Mouse (Mus musculus): ENCODE results near the gene Nudt3. TPM values are rescaled to one million over a fixed set of nuclear protein-coding genes. Genes with fewer than 3 reads are reported as not detected.
A peak's percentile ranks its signal among the peaks of the same experiment; 100 is the strongest.

The Nudt3 gene
- polyA plus RNA-seq, 1 experiment: 59.8 TPM

DNA sequence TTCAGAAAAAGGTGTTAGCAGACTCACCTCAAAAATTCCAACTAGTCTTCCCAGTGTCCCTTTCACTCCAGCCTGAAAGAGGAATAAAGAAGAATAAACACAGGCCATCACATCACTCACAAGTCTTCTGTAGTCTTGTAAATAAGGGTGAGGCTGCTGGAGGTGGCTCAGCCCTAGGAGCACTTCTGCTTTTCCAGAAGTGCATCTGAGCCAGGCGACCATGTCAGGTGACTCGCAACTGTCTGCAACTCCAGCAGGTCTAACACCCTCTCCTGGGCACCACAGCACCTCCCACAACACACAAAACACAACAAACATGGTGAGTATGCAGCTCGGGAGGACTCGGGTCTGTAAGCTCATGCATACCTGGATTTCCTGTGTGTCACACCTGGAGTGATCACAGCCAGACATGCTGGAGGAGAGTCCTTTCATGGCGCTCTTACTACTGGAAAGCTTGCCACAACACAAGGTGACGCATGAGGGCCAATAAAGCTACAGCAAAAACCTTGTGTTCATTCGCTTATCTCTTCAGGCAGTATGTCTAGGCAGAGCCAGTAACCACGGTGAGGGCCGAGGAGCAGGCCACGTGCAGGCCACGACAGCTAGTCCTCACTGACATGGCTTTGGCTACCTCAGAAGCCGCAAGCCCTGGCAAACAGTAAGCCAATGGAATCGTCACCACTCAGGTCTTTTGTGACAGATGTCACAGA lies 40.0 kb downstream of the Nudt3 start:
- Histone ChIP-seq H3K36me3 (ENCODE audit: control insufficient read depth, insufficient read depth, low read length) (no peaks in the 10 kb centered on the region; the same call in 1 of the 2 replicates), H3K4me1 (ENCODE audit: control insufficient read depth, insufficient read depth, low read length) (peaks cover 4% of the 10 kb centered on the region), H3K27ac (ENCODE audit: control insufficient read depth, insufficient read depth, low read depth, low read length) (no peak overlapping the region), H3K4me3 (ENCODE audit: control insufficient read depth, low read depth, low read length) (no peak overlapping the region), H3K27me3 (ENCODE audit: control insufficient read depth, insufficient read depth, low read length) (no peaks in the 10 kb centered on the region)
- TF ChIP-seq POLR2A (IDR thresholded peaks at IDR 0.05; ENCODE audit: control insufficient read depth, low read depth, low read length) (no peak), CTCF (IDR thresholded peaks at IDR 0.05; ENCODE audit: control insufficient read depth, insufficient read depth, insufficient replicate concordance, low read depth, low read length) (no peak)

DNA sequence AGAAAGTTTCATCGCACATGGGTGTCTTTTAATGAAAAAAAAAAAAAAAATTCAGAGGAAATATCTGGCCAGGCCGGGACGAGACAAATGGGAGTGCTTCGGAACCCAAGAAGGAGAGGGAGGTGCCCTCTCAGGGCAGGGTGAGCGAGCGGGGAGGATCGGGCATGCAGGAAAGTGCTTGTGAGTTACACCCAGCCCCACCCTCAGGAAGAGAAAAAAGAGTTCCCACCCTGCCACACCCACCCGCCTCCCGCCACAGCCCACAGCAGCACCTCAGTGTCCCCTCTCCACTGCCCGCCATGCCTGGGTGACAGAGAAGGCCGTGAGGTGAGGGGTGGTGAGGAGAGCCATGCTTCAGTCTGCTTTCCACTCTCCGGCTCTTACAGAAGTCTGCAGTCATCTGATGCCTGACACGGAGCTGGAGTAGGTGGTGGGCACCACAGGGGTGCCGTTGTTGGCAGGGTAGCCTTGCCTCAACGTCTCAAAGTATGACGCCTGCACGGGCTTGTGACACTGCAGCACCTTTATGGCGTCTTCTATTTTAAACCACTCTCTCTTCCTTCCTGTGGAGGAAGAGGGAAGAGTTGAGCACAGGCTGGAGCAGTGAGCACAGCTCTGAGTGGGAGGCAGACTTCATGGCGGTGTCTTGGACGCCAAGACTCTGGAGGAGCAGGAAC lies 42.8 kb downstream of the Nudt3 start:
- Histone ChIP-seq H3K4me1 (ENCODE audit: control insufficient read depth, insufficient read depth, low read length) (no peaks in the 10 kb centered on the region; the same call in 1 of the 2 replicates), H3K36me3 (ENCODE audit: control insufficient read depth, insufficient read depth, low read length) (no peaks in the 10 kb centered on the region; the same call in none of the 2 replicates), H3K27me3 (ENCODE audit: control insufficient read depth, insufficient read depth, low read length) (no peaks in the 10 kb centered on the region), H3K27ac (ENCODE audit: control insufficient read depth, insufficient read depth, low read depth, low read length) (no peak overlapping the region), H3K4me3 (ENCODE audit: control insufficient read depth, low read depth, low read length) (no peak overlapping the region)
- TF ChIP-seq POLR2A (IDR thresholded peaks at IDR 0.05; ENCODE audit: control insufficient read depth, low read depth, low read length): no peak
- TF ChIP-seq CTCF (IDR thresholded peaks at IDR 0.05; ENCODE audit: control insufficient read depth, insufficient read depth, insufficient replicate concordance, low read depth, low read length): no peak

DNA sequence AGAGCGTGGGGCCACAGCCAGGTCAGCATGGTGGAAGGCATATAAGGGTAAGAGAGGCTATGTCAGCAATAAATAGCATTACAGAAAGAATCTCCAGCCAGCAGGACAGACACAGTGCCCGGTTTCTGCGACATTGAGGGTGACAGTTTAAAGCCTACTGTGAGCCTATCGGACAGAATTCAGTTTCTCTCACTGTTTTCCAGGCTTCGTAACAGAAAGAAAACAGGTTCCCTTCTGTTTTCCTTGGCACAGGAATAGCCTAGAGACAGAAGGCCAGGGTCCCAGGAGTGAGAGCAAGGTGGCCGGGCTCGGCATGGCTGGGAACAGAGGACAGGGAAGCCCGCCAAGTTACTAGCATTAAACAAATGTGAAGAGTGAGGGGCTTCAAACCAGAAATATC lies 43.5 kb downstream of the Nudt3 start:
- Histone ChIP-seq H3K27ac (ENCODE audit: control insufficient read depth, insufficient read depth, low read depth, low read length) (no peak overlapping the region), H3K27me3 (ENCODE audit: control insufficient read depth, insufficient read depth, low read length) (no peaks in the 10 kb centered on the region), H3K4me1 (ENCODE audit: control insufficient read depth, insufficient read depth, low read length) (no peaks in the 10 kb centered on the region; the same call in 1 of the 2 replicates), H3K36me3 (ENCODE audit: control insufficient read depth, insufficient read depth, low read length) (no peaks in the 10 kb centered on the region; the same call in none of the 2 replicates), H3K4me3 (ENCODE audit: control insufficient read depth, low read depth, low read length) (no peak overlapping the region)
- no peak for TF ChIP-seq POLR2A (IDR thresholded peaks at IDR 0.05; ENCODE audit: control insufficient read depth, low read depth, low read length)
- no peak for TF ChIP-seq CTCF (IDR thresholded peaks at IDR 0.05; ENCODE audit: control insufficient read depth, insufficient read depth, insufficient replicate concordance, low read depth, low read length)

DNA sequence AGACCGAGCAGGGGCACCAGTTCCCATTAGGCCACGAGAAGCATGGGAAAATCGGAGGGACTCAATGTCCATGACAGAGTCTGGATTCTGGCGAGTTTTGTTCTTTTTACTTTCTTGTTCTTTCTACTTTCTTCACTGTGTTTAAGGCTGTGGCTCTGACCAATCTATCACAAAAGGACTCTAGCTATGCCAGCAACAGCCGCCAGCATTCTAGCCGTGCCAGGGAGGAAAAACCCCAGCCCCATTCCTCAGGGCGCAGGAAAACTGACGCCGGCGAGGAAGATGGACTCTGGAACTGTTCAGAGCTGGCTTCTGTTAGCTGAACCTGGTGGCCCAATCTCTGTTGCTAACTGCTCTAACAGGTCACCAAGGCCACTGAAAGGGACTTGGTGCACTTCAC lies 44.8 kb downstream of the Nudt3 start:
- Histone ChIP-seq H3K4me1 (ENCODE audit: control insufficient read depth, insufficient read depth, low read length) (no peaks in the 10 kb centered on the region; the same call in 1 of the 2 replicates), H3K27me3 (ENCODE audit: control insufficient read depth, insufficient read depth, low read length) (no peaks in the 10 kb centered on the region), H3K27ac (ENCODE audit: control insufficient read depth, insufficient read depth, low read depth, low read length) (no peak overlapping the region), H3K4me3 (ENCODE audit: control insufficient read depth, low read depth, low read length) (no peak overlapping the region), H3K36me3 (ENCODE audit: control insufficient read depth, insufficient read depth, low read length) (no peaks in the 10 kb centered on the region; the same call in none of the 2 replicates)
- no peak for TF ChIP-seq CTCF (IDR thresholded peaks at IDR 0.05; ENCODE audit: control insufficient read depth, insufficient read depth, insufficient replicate concordance, low read depth, low read length)

DNA sequence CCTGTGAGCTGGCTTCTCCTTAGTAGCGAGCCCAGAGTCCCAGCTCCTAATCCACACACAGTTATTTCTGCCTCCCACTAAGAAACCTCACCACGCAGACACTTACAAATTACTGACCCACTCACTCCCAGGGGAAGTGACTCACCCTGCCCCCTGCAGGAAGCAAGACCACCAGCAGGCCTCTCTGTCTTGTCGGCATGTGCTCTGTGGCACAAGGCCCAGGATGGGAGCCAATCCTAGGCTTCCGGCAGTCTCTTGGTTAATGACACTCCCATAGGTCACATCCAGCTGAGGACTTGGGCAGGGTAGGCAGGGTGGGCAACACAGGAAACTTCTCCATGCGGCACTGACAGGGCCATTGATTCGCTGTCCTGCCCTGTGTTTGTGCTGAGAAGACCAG lies 45.8 kb downstream of the Nudt3 start:
- Histone ChIP-seq H3K4me1 (ENCODE audit: control insufficient read depth, insufficient read depth, low read length) (no peaks in the 10 kb centered on the region; the same call in 1 of the 2 replicates), H3K27ac (ENCODE audit: control insufficient read depth, insufficient read depth, low read depth, low read length) (no peak overlapping the region), H3K36me3 (ENCODE audit: control insufficient read depth, insufficient read depth, low read length) (no peaks in the 10 kb centered on the region; the same call in none of the 2 replicates), H3K27me3 (ENCODE audit: control insufficient read depth, insufficient read depth, low read length) (no peaks in the 10 kb centered on the region), H3K4me3 (ENCODE audit: control insufficient read depth, low read depth, low read length) (no peak overlapping the region)
- TF ChIP-seq CTCF (IDR thresholded peaks at IDR 0.05; ENCODE audit: control insufficient read depth, insufficient read depth, insufficient replicate concordance, low read depth, low read length) (no peak), POLR2A (IDR thresholded peaks at IDR 0.05; ENCODE audit: control insufficient read depth, low read depth, low read length) (no peak)

DNA sequence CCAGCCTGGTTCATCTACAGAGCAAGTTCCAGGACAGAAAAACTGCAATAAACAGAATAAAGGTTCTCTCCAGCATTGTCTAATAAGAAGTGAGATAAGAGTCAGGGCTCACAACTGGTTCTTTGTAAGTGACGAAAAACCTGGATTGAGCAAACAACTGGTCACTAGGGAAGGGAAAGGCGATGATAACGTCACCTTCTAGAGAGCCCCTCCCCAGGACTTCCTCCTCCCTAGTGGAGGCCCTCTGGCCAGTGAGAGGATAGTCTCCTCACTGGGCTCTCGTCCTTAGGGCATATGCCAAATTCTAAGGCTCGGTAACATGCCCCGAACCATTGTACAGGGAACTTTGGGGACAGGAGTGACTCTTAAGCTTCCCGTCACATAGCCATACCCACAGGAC lies 47.2 kb downstream of the Nudt3 start:
- no peaks in the 10 kb centered on the region; the same call in none of the 2 replicates for H3K36me3 ChIP-seq (ENCODE audit: control insufficient read depth, insufficient read depth, low read length)
- H3K4me1 ChIP-seq (ENCODE audit: control insufficient read depth, insufficient read depth, low read length): no peaks in the 10 kb centered on the region; the same call in 1 of the 2 replicates
- TF ChIP-seq POLR2A (IDR thresholded peaks at IDR 0.05; ENCODE audit: control insufficient read depth, low read depth, low read length) (no peak), CTCF (IDR thresholded peaks at IDR 0.05; ENCODE audit: control insufficient read depth, insufficient read depth, insufficient replicate concordance, low read depth, low read length) (no peak)
- no peak overlapping the region for H3K4me3 ChIP-seq (ENCODE audit: control insufficient read depth, low read depth, low read length)
- 0 out of 2 replicates have a peak overlapping the region, but pooled peaks have one; percentile 15 for H3K27ac ChIP-seq (ENCODE audit: control insufficient read depth, insufficient read depth, low read depth, low read length)
- no peaks in the 10 kb centered on the region for H3K27me3 ChIP-seq (ENCODE audit: control insufficient read depth, insufficient read depth, low read length)

DNA sequence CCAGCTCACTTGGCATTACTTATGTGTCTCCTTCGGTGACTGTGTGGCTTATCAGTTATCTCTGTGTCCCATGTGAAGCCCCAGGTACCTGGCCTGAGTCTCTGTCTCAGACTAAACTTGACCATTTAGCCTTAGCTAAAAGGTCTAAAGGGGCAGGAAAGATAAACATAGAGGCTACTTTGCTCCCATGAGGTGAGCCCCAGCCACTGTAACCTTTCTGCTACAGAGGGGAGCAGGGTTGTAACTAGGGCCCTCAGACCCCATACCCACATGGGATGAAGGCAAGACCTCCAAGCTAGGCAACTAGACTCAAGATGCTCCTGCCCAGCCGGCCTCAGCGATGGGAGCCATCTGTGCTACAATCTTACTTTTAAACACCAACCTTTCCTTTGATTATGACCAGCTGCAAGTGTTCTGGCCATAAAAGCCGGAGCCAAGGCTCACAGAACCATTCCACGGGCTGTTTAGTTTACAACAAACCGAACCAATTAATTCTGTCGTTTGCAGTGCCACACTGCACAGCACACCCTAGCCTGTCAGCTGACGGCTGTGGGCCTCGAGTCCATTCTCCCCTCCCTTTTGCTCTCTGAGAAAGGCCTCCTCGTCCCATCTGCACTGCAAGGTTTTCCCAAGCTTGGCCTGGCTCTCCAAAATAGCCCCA lies 48.0 kb downstream of the Nudt3 start:
- Histone ChIP-seq H3K27me3 (ENCODE audit: control insufficient read depth, insufficient read depth, low read length) (no peaks in the 10 kb centered on the region), H3K4me3 (ENCODE audit: control insufficient read depth, low read depth, low read length) (no peak overlapping the region), H3K4me1 (ENCODE audit: control insufficient read depth, insufficient read depth, low read length) (no peaks in the 10 kb centered on the region; the same call in 1 of the 2 replicates), H3K27ac (ENCODE audit: control insufficient read depth, insufficient read depth, low read depth, low read length) (no peak overlapping the region; the same call in 1 of the 2 replicates), H3K36me3 (ENCODE audit: control insufficient read depth, insufficient read depth, low read length) (no peaks in the 10 kb centered on the region; the same call in none of the 2 replicates)
- TF ChIP-seq POLR2A (IDR thresholded peaks at IDR 0.05; ENCODE audit: control insufficient read depth, low read depth, low read length) (no peak), CTCF (IDR thresholded peaks at IDR 0.05; ENCODE audit: control insufficient read depth, insufficient read depth, insufficient replicate concordance, low read depth, low read length) (no peak)
